Mouse (Mus musculus): ENCODE results near the gene Arl4a.

DNA sequence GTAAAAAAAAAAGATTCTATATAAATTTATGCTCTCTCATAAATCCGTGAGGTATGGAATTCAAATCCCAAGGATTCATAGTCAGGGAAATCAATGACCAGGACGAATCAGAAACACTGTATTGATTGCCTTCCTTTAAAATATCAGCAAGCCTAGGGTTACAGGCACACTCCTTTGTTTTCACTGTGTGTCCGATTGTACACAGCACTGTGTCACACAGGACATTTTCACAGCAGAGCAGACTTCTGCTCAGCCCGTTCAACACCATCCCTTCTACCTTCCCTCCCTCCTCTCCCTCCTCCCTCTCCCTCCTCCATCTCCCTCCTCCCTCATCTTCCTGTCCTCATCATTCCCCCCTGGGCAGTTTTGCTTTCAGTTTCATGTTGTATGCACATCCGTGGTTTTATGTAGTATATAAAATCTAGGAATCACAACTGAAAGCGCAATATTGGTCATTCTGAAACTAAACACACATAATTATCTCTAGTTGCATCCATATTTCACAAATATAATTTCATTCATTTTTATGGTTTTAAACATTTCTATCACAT, 19.8 kb downstream of the Arl4a start:
- TF ChIP-seq CTCF (IDR thresholded peaks at IDR 0.05; ENCODE audit: control insufficient read depth, insufficient read depth, low read length), result no peak
- TF ChIP-seq POLR2A (IDR thresholded peaks at IDR 0.05; ENCODE audit: borderline replicate concordance, control insufficient read depth, low read depth, low read length), result no peak

All from bone marrow, adult 2 months (tissue).